Mouse (Mus musculus) brain, adult 2 months (tissue): ENCODE data around the gene Tbc1d4.

Experiments used
- DNase-seq: peaks from one replicate; pipeline ENCODE4 v3.0.0; 2011; ENCODE audit warnings: low read depth, low spot score

Gene Tbc1d4

DNA sequence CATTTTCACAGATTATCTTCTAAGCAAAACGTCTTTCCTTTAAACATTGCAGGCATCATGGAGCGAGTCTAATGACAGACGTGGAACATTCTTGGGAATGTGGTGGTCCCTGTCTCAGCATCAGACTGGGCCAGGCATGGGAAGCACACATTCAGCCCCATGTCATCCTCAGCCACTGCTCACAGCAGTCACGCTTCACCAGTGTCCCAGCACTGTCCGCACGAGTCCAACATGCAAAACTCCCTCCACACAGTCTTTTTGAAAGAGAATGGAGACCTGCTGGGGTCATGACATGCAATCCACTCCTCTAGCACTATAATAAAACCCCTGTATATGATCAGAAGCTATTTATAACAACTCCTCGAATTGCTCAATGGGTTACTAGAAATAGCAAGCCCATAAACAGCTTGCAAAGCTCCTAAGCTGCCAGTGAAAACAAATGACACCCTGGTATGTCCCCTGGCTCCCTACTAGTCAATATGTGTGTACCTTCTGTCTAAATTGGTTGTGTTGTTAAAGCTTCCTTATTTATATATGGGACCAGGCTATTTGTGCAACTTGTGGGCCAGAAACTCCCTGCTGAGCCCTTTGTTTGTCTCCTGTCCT is 76.8 kb downstream of the Tbc1d4 start:
- DNase-seq, result no peak

DNA sequence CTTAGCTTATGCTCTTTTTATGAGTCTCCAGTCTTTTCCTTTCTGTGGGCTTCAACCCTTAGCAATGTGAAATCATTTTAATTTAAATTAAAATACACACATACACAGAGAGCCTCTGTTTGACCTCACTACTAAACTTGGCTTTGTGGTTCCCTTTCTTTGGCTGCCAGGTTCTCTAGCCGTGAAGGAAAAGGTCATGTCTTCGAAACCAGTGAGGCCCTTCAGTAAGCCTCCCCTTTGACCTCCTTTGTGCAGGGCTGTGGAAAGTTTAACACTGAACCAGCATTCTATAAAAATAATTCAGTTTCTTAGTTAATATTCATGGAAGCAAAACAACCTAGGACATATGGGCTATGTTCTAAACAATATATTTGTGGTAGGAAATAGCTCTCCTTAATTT is 78.5 kb downstream of the Tbc1d4 start:
- DNase-seq, result no peak

DNA sequence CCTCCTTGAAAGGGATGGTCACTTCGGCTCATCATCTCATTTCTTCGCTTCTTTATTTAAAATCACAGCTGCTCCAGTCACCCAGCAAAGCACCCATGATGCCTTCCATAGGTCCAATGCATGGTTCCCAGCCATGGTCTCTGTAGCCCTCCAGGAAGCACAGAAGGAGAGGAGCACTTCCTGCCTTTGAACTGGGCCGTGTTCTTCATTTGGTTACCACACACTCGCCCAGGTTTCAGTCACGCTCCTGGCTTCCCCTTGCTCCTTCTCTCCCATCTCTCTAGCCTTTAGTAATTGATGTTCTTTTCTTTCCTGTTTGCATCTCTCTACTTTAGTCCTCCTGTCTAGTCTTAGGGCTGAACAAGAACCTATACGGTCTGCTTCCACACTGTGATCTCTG is 79.8 kb downstream of the Tbc1d4 start:
- DNase-seq, result no peak

DNA sequence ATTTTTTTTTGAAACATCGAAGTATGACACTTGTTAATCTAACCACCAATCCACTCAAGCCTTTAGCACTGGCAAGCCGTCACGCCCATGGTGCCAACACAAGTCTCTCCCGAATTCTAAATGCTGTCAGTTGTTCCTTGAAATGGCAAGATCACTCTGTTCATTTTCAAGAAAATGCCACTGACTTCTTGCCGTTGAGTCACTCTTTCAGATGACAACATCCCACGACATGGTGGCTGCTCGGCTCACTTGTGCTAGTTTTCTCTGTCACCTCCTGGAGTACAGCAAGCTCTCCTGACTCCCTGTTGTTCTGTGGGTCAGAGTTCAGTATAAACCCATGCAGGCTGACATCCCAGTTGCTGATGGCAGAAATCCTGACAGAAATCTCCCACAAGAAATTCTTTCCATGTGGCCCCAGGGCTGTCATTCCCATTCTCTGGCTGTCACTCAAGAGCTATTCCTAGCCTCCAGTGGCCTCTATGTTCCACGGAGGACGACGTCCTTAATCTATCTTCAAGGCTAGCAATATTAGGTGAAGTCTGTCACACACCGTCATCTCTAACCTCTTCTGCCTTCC is 81.5 kb downstream of the Tbc1d4 start:
- peak; percentile 53 for DNase-seq

DNA sequence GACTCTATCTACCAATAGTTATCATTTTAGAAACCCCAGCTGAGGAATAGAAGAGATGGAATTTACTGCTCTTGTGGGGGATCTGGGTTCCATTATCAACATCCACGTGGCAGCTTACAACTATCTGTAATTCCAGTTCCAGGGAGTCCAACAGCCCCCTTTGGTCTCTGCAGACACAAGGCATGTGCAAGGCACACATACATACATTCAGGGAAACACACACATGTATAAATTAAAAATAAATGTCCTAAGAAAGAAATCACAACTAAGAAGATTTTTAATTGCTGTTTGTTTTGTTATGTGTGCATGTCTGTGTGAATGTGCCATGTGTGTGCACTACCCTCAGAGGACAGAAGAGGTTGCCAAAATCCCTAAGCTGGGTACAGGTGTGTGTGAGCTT is 82.5 kb downstream of the Tbc1d4 start:
- DNase-seq, result no peak

DNA sequence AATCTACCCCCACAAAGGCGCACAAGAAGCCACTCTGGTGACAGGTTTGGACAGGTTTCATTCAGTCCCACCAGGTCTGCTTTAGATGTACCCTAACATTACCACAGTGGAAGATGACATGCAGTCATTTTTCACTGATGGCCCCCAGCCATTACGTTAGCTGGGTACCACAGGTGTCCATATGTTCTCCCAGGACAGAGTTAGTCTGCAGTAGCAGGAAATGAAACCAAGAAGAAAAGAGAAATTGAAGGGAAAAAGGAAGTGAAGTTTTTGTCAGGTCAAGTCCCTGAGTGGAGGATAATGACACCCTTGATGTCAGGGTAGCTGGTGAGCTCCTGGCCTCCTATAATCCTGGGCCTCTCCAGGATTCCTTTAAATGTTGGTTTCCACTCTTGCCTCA is 89.0 kb downstream of the Tbc1d4 start:
- DNase-seq, result no peak

DNA sequence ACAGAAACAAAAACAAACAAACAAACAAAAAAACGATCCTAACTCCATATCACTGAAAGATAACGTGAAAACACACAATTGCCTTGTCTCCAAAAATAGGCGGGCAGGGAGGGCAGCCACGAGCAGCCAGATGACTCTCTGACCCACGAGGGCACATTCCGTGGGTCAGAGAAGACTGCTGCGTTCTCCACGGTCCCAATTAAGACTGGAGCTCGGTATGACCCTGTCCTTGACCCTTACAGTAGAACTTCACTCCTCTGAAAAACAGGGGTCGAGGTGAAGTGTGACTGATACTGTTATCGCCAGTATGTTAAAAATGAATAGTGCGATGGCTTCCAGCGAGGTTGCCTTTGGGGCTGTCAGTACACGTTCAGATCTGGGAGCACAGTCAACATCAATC is 90.7 kb downstream of the Tbc1d4 start:
- no peak for DNase-seq

DNA sequence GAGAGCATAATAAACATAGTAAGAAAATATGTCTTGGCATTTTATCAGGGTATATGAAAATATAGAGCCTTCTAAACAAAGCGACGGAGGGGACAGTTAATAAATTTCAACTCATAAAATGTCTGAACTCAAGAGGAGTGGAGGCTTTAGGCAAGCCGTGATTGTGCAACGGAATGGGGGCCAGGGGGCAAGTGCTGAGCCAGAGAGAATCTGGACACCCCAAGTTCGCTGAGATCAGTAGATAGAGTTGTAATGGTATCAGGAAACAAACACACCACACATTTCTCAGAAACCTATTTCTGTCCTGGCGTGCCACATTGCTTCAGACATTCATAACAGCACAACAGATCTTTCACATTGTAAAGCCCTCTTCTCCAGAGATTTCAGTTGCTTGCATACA is 91.2 kb downstream of the Tbc1d4 start:
- no peak for DNase-seq

DNA sequence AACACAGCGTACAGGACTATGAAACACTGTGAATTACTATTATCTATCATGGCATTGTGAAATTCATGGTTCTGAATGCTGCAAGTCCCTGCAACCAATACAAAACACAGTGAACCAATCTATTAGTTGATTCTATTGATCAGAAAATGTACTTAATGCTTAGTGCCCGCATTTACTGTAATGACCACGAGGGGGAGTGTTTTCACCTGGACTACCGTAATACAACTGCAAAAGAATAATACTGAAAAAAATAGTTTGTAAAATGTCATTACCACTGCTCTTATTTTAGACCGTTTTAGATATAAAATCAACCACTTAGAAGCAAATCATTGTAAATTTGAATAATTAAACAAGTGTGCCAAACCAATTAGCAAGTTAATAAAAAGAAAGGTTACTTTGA is 91.7 kb downstream of the Tbc1d4 start:
- DNase-seq, result peak; percentile 70

DNA sequence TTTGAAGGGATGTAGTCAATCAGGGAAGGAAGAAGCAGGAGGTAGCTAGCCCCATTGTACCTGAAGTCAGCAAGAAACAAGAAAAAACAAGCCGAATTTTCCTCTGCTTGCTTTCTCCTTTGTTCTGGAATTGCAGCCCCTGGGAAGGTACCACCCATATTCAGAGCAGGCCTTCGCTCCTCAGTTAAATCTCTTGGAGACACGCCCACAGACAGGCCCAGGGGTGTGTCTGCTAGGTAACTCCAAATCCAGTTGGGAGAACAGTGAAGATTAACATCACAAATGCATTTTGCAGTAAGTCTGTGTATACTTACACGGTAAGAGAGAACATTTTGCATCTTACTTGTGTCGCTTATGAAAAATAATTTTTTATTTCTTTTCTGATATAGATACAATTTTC is 92.1 kb downstream of the Tbc1d4 start:
- no peak for DNase-seq

DNA sequence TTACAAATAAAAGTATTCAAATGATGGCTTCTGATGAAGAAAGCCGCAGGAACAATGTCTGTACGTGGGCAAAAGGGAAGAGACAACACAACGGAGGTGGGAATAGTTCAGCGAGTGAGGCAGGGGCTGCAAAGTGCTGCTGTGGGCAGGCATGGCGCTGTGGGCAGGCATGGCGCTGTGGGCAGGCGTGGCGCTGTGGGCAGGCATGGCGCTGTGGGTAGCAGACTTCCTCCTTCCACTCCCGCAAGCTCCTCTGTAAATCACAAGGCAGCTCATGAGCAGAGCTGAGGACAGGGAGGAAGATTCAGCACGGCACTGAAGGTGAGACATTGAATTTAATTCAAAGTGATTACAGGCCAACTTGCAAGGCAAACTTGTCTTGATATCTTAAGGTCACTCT is 93.0 kb downstream of the Tbc1d4 start:
- DNase-seq, result no peak

DNA sequence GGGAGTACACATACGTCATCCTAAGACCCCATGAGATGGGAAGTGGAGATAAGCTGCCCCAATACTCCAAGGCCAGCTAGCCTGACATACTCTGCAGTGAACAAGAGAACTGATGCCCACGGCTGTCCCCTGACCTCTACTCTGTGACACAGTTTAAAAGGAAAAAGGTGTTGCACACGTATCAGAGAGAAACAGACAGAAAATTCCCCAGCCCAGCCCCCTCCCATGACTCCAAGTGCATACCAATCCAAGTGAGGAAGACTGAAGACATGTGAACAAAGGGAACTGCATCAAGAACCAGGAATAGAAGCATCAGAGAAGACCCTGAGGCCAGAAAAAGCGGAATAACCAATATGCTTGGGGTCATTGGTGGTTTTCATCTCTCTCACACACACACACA is 93.7 kb downstream of the Tbc1d4 start:
- no peak for DNase-seq

DNA sequence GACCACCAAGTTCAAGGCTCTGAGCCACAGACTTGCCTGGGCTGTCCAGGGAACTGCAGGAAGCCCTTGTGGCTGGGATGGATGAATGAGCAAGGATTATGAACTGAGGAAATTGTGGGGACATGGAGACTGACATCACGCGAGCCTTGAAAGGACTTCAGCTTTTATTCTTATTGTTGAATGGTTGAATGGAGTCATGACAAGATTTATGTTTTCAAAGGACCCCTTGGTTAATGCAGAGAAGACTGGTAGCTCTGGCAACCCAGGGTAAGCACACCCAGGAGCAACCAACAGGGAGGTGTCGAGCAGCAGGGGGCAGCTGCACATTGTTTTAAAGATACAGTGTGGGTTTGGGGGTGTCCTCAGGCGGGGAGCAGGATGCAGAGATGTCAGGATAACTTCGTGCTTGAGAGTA is 94.4 kb downstream of the Tbc1d4 start:
- DNase-seq, result no peak

DNA sequence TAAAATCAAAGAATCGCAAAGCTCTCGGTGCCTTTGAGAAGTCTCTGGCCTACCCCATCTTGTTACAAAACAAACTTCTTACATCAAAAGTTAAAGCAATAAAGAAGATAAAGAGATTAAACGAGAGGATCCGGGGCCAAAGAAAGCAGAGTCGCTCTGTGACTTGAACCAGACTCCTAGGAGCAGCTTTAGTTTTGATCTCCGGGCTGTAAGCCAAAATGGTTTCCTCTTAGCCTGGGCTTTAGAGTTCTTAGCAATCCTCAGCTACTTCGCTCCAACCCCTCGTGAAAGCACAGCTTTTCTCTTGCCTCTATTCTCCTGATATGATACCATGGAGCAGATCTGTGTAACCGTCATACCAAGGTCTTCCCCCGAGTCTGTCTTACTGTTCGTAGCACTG is 95.8 kb downstream of the Tbc1d4 start:
- no peak for DNase-seq

DNA sequence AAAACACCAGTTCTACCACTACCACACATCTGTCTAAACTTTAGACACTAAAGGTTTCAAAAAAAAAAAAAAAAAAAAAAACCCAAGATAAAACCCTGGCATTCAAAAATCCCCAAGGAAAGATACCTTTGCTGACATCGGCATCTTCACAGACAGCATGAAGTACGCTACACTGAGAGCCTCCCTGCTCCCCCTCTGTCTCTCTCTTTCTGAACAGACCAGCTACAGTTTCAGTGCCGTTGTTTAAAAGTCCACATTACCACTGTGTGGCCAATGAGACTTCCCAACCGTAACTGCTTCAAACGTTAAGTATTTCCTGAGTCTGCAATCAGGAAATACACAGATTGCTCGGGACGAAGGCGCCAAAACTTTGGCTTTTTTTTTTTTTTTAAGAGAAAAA is 97.6 kb downstream of the Tbc1d4 start:
- DNase-seq, result no peak

DNA sequence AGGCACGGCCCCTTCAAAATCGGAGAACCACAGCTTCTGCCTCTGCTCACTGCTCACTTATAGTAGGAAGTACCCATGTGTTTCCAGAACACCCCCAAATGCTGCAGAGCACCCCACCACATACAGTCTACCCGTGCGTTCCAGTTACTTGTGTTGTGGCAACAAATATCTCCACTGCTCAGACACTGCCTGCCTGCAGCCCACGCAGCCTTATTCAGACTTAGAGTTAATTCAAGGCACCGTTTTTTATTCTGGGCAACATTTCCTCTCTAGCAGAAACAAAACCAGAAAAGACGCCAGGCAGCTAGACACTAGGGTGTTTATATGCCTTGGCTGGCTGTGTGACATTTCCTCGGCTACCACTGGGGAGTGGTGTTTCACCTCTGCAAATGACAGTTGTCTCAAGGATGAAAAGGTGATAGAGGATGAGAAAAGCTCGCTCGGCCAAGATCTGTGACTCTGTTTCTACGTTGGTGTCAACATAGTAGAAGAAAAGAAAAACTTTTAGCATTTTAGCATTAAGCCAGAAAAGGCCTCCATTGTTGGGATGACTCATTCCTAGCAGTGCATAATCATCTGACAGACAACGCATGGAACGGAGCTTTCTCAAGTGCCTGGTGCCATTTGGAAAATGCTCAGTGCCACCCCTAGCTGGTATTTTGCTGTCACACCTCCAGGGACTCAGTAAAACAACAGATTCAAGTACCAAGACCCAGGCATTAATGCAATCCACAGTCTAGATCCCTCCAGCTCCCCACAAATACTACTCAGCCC is 98.3 kb downstream of the Tbc1d4 start:
- peak; percentile 88 for DNase-seq

DNA sequence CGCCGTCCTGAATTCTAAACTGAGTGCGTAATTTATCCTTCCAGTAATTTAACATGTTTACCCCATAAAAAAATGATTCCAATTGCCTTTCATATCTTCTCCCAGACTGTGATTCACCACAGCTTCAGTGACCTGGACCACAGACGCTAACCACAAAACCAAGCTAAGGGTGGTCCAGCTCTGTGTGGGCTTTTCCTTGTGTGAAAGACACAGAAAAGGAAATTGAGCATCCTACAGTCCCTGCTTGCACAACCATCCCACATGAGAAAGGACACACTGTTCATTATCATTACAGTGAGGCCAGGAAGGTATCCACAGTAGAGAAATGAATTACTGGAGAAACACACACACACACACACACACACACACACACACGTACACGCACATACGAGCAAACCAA is 99.2 kb downstream of the Tbc1d4 start:
- DNase-seq, result no peak

DNA sequence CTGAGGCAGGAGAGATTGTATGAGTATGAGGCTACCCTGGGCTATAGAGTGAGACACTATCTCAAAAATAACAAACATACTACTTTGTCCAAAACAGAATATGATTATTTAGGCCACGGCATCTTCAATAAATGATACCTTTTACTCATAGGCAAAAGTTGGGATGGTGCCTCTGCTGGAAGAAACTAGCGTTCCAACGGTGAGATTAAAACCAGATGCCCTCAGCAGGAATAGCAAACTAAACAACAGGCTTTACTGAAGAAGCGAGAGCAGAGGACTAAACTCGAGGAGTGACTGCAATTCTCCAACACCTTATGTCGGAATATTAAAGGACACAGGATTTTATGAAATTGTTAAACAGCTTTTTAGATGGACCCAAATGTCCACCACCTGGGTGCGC is 101.0 kb downstream of the Tbc1d4 start:
- no peak for DNase-seq

DNA sequence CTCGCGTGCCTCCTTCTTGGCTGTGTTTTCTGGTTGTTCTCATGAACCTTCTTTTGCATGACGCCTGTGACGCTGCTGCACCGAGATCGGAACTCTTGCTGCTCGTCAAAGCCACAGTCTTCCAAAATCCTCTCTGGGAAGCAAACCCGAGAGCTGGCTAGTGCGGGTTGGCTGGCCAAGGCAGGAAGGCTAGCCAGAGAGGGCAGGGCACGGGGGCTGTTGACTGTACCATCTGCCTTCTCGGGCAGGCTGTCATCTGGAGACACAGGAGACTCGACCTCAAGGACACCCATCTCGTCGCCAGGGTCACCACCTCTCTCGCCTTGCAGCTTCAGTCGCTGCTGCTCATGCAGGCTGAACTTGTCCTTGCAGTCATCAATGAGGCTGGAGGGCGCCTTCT is 101.8 kb downstream of the Tbc1d4 start:
- peak; percentile 49 for DNase-seq

DNA sequence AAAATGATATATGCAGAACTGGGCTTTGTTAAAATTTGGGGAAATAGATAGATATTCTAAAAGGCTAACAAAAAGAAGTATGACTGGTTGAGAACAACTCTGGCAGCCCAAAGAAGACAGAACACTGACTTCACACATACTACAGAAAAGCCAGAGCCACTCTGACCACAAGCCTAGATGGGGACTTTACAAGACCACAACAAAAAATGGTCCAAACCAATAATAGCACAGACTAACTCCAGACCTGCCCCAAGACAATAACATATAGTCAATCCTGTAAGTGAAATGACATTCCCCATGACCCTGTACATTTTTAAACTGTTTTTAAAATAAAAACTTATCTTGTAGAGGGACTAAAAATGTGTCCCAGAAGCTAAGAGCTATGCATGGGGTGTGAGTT is 103.2 kb downstream of the Tbc1d4 start:
- no peak for DNase-seq

DNA sequence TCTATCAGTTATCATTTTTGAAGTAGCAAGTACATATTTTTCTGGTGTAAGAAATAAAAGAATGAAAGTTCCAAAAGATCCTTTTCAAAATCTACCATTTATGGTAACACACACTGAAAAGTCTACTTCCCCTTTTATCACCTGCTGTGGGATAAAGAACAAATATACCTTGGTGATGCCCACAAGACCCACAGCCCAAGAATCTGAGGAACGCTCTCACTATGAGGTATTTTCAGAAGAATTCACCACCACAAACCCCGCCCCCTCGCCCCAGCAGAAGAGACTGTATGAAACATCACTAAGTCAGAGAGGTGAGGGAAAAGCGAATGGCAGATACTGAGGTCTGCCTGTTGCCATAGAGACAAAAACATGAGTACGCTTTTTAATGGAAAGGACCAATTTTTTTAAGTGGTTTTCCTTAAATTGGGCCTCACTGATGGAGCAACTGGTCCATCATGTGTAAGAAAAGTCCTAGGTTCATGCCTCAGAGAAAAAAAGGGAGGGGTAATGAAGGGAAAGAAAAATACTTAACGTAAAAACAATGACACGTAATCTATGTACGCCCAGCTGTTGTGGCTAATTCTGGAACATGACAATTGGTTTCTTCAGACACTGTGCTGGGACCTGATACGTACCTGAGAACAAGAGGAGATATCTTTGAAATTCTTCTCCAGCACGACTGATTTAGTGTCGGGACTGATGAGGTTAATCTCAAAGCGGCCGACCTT is 104.4 kb downstream of the Tbc1d4 start:
- DNase-seq, result no peak

DNA sequence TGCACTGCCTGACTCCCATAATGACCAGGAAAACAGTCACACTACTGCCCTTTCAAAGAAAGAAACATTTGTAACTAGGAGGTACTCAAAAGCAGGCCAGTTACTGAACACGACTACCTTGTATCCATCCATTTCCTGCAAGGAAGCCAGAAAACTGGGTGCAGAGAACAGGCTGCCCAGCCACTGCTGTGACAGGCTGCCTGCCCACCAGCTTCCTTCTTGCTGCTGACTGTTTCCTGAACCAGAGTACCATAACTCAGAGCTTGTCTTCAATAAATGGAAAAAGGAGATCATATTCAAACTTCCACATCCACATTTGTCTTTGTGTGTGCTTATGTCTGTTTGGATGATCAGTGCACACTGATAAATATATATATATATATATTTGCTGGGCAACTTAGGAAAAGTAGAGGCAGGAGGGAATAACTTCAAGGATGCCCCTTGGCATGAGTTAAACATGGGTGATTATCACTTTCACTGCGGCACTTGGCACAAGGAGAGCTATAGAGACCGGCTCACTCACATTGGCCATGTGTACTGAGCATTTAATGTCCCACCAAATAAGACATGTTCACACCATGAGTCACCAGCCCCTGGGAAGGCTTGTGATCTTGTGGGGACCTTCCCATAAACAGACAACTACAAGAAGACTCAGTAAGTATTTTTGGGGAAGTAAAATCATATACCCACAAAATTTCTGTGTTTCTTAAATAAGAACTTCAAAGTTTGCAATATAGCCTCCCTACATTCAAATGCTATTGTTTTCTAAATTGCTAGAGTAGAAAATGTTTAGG is 105.6 kb downstream of the Tbc1d4 start:
- DNase-seq, result no peak
